Mouse (Mus musculus) stomach, postnatal 0 days (tissue): ENCODE measurements at regions not wholly inside any gene's neighbourhood (a gene's known extent, or its start where the extent isn't known, plus 50 kb on each side); places are given as distances from the start of the nearest gene placed in this dataset.
A peak's percentile ranks its signal among the peaks of the same experiment; 100 is the strongest.
"Not testable (repeated sequence)": the region's sequence is repeated elsewhere in the genome, so short reads cannot be mapped to it uniquely, and the experiment has no call there.

Experiments used
- ATAC-seq: fragments of 200-750 bp; cut with Nextera tagmentation; 2 replicates; pipeline ENCODE4 v1.8.0; 2017; ENCODE audit not compliant: low FRiP score, low TSS enrichment
- DNase-seq: peaks from one replicate; pipeline ENCODE4 v3.0.0-alpha.2; 2016; ENCODE audit warnings: low spot score
- H3K27ac ChIP-seq: fragments of 300-500 bp; sonication (generic); replicated peaks from 2 replicates; pipeline ENCODE4 v1.5.1; 2014; ENCODE audit warnings: mild to moderate bottlenecking, control low read depth
- H3K27me3 ChIP-seq: fragments of 300-500 bp; sonication (generic); 2 replicates; pipeline ENCODE4 v1.6.1; 2014; ENCODE audit warnings: low read length; ENCODE audit not compliant: control insufficient read depth, insufficient read depth
- H3K36me3 ChIP-seq: fragments of 300-500 bp; sonication (generic); 2 replicates; pipeline ENCODE4 v1.6.1; 2014; ENCODE audit warnings: low read length, mixed read lengths; ENCODE audit not compliant: control insufficient read depth, insufficient read depth
- H3K4me1 ChIP-seq: fragments of 300-500 bp; sonication (generic); replicated peaks from 2 replicates; pipeline ENCODE4 v1.6.1; 2014; ENCODE audit warnings: antibody characterized with exemption; ENCODE audit not compliant: control insufficient read depth, insufficient read depth
- H3K4me2 ChIP-seq: fragments of 300-500 bp; sonication (generic); replicated peaks from 2 replicates; pipeline ENCODE4 v1.6.1; 2014; ENCODE audit warnings: low read depth, mild to moderate bottlenecking, control low read depth, moderate library complexity
- H3K4me3 ChIP-seq: fragments of 300-500 bp; sonication (generic); 2 replicates; pipeline ENCODE4 v1.5.1; 2014; ENCODE audit warnings: low read depth, low read length, control low read depth
- H3K9ac ChIP-seq: fragments of 300-500 bp; sonication (generic); 2 replicates; pipeline ENCODE4 v1.6.1; 2014; ENCODE audit warnings: mild to moderate bottlenecking, low read length, control low read depth, mixed read lengths
- H3K9me3 ChIP-seq: fragments of 300-500 bp; sonication (generic); 2 replicates; pipeline ENCODE4 v1.6.1; 2016; ENCODE audit warnings: low read length; ENCODE audit not compliant: control insufficient read depth
- CTCF ChIP-seq: IDR thresholded peaks from 2 replicates; pipeline ENCODE4 v1.5.1; 2016; ENCODE audit warnings: antibody characterized with exemption, low read depth, mild to moderate bottlenecking, moderate library complexity
- EP300 ChIP-seq: optimal IDR thresholded peaks from 2 replicates; pipeline ENCODE3; 2016; ENCODE audit warnings: antibody characterized with exemption
- WGBS: fragments of 180-500 bp; shearing (Covaris S2); extraction: QIAGEN DNeasy Blood & Tissue Kit; methylation state at CpG from one replicate; pipeline ENCODE4 v1.1.7; 2014; 5-methylcytosine and 5-hydroxymethylcytosine counted together

DNA sequence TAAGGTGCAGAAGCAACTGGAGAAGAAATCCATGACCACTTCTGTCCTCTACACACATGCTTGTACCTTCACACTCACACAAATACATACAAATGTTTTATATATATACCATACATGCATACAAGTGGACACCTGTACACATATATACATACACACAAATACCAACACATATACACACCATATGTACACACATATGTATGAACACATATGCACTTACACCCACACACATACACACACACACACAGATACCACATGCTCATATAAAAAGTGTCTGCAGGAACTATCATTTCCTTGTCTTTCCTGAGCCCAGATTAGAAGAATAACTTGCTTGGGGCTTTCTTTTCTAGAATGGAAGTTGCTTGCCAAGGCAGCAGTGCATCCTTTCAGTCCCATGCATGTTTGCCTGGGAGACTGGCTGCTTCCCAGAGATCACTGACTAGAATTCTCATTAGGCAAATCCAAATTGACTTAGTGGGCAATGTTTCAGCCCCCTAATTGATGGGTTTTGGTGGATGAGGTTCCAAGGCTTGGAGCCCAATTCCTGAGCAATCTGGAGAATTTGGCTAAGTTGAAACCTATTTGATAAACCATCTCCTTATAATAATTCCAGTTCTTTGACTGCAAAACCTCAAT, 169.2 kb upstream of the Hddc2 start:
- H3K4me1 ChIP-seq = no peaks in the 10 kb centered on the region
- TF ChIP-seq EP300 = no peak
- no peak for TF ChIP-seq CTCF

DNA sequence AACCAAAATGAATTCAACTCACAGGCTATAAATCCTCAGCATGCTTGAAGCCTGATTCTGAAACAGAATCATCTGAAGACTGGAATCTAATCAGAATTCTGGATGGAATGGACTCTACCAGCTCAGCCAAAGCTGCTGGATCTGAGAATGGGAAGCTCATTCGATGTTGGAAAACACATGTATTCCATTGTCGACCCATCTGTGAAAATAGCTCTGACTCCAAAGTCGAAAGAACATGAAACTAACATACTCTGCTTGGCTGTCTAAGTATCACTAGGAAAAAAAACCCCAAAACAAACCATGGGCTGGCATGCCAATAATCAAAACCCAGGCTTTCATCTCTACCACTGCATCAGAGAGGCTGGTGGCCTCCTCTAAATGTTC, 168.7 kb upstream of the Hddc2 start:
- Histone ChIP-seq H3K4me1 (no peaks in the 10 kb centered on the region), H3K27ac (no peak overlapping the region), H3K4me2 (no peak overlapping the region), H3K9me3 (no peaks in the 10 kb centered on the region), H3K36me3 (no peaks in the 10 kb centered on the region), H3K9ac (no peak overlapping the region), H3K4me3 (no peak overlapping the region), H3K27me3 (no peaks in the 10 kb centered on the region)
- 74% methylated on average over 3 of the region's 3 CpGs for WGBS
- TF ChIP-seq EP300 (no peak), CTCF (no peak)
- DNase-seq (no peak), ATAC-seq (no peak)

More for the DNA sequence above, 169.2 kb upstream of the Hddc2 start:
- no peak for DNase-seq
- ATAC-seq = no peak
- Histone ChIP-seq H3K9me3 (no peaks in the 10 kb centered on the region), H3K4me2 (no peak overlapping the region), H3K27ac (no peak overlapping the region), H3K36me3 (no peaks in the 10 kb centered on the region), H3K9ac (no peak overlapping the region), H3K27me3 (no peaks in the 10 kb centered on the region), H3K4me3 (no peak overlapping the region)

DNA sequence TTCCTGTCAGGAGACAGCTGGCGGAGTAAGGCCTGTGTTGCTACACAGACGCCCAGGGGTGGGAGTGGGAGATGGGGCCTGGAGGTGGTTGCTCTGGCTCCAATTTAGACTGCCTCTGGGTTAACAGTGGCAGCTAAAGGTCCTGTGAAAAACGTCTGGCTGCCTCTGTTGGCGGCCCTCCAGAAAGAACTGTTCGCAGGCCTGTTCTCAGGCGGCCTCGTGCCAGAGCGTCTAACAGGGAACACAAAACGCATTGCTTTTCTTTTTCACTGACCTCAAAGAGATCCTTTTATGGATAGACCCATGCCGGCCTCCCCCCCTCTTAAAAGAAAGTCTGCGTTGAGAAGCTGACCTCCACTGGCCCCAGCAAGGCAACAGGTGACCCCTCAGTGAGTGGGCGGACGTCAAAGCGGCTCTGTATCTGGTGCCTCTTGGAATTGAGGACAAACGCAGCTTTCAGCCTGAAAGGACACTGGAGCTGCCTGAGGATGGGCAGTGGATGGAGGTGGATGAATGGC, 140.0 kb upstream of the Hddc2 start:
- Histone ChIP-seq H3K4me3 (no peak overlapping the region), H3K4me1 (no peaks in the 10 kb centered on the region), H3K27ac (no peak overlapping the region; the same call in 1 of the 2 replicates), H3K4me2 (0 out of 2 replicates have a peak overlapping the region, but pooled peaks have one; percentile 8), H3K9me3 (no peaks in the 10 kb centered on the region), H3K36me3 (no peaks in the 10 kb centered on the region), H3K9ac (no peak overlapping the region), H3K27me3 (no peaks in the 10 kb centered on the region)
- ATAC-seq (peak; percentile 64; the same call in 1 of the 2 replicates), DNase-seq (peak; percentile 50)
- no peak for TF ChIP-seq CTCF
- TF ChIP-seq EP300 = no peak
- 29% methylated on average over 15 of the region's 15 CpGs for WGBS

DNA sequence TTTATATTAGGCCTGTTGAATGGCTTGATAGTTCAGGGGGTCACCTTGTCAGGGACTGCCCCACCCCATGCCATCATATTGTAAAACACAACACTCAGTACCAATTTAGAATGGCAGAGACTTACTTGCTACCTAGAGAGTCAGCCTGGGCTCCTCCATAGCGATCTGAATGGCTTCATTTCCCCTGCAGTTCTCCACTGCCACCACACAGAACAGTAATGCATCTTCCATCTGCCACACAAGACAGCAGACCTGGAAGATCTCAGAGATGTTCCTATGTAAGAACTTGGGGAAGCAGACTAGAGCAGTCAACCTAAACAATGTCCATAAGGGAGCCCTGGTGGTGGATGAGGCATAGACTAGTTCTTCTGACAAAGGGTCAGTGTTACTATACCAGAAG, 123.6 kb upstream of the Hddc2 start:
- ATAC-seq = no peak
- TF ChIP-seq CTCF (0 out of 2 replicates have a peak, but pooled peaks have one; percentile 11), EP300 (no peak)
- H3K27ac ChIP-seq = no peak overlapping the region
- no peaks in the 10 kb centered on the region for H3K4me1 ChIP-seq
- H3K9ac ChIP-seq = no peak overlapping the region
- no peak for DNase-seq
- no peaks in the 10 kb centered on the region for H3K9me3 ChIP-seq
- no peaks in the 10 kb centered on the region for H3K36me3 ChIP-seq
- no peak overlapping the region for H3K4me2 ChIP-seq
- H3K4me3 ChIP-seq = no peak overlapping the region
- H3K27me3 ChIP-seq = no peaks in the 10 kb centered on the region
- 24% methylated on average over 1 of the region's 1 CpGs for WGBS

DNA sequence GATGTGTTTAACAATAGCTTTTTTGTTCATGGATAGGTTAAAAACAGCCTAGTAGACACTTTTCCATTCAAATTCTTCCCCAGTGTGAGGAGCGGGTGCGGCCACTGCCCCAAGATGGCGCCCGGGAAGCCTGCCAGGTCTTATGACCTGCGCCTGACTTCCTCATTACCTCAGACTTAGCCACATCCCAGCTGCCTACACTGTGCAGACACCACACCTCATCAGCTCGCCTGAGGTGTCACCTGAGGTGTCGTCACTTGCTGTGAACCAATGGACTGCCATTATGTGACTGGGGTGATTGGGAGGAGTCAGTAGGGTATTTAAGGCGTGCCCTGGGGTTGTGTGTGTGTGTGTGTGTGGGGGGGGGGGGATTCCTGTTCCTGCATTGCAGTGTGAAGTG, 101.0 kb upstream of the Hddc2 start:
- not testable (repeated sequence) for H3K4me1 ChIP-seq, H3K4me2 ChIP-seq, H3K27me3 ChIP-seq, H3K27ac ChIP-seq, DNase-seq, H3K4me3 ChIP-seq, H3K9me3 ChIP-seq, H3K9ac ChIP-seq, H3K36me3 ChIP-seq
- WGBS = 87% methylated on average over 8 of the region's 8 CpGs
- ATAC-seq = peak; percentile 60; the same call in 1 of the 2 replicates

DNA sequence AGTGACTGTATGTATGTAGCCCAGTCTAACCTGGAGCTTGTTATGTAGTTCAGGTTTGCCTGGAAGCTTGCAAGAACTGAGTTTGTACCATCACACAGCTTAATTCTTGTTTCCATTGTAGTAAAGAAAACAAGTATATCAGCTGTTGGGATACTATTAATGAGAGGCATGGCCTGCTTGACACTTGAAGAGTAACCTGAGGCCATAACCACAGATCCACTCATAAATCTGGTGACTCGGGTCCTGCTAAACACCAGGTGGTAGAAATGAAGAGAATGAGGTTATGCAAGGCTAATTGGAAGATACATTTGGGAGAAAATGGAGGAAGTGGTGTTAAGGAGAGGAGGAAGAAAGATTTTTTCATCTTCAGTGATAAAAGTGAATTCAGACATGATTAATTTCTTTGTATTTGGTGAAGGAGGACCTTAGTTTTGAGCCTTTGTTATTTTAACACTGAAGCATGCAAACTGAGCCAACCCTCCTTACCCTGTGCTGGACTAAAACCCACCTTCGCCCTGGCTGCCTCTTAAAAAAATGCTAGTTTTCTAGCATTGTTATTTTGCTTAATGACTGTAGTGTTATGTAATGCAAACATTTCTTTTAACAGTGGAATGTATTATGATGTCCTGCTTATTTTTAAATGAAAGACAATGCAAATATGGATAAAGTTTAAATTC, 100.3 kb upstream of the Hddc2 start:
- Histone ChIP-seq H3K4me1 (no peaks in the 10 kb centered on the region), H3K9ac (no peak overlapping the region), H3K9me3 (no peaks in the 10 kb centered on the region), H3K36me3 (no peaks in the 10 kb centered on the region), H3K27ac (no peak overlapping the region), H3K4me2 (no peak overlapping the region), H3K4me3 (no peak overlapping the region), H3K27me3 (no peaks in the 10 kb centered on the region)
- no peak for TF ChIP-seq CTCF
- TF ChIP-seq EP300 = no peak
- WGBS = 70% methylated on average over 2 of the region's 2 CpGs
- ATAC-seq (no peak), DNase-seq (no peak)
